Mouse (Mus musculus): Measurements from ENCODE around the gene Sod3. TPM values are rescaled to one million over a fixed set of nuclear protein-coding genes. Genes with fewer than 3 reads are reported as not detected.

Gene Sod3
- total and polyA plus RNA-seq, 3 experiments, result not detected

- Histone ChIP-seq H3K4me3 (ENCODE audit: control insufficient read depth in 1 of 2, insufficient read depth in 1 of 2, low read depth in 2 of 2, low read length in 2 of 2) (no peak overlapping the region), H3K4me1 (ENCODE audit: control insufficient read depth in 1 of 2, insufficient read depth in 2 of 2, low read length in 2 of 2) (no peaks in the 10 kb centered on the region), H3K27ac (ENCODE audit: control insufficient read depth, low read depth, low read length) (no peak overlapping the region), H3K79me2 (ENCODE audit: control insufficient read depth, insufficient read depth, low read length, poor library complexity) (no peaks in the 10 kb centered on the region), H3K9me3 (replicated peaks; ENCODE audit: insufficient read depth, low read length) (no peaks in the 10 kb centered on the region), H3K36me3 (ENCODE audit: control insufficient read depth in 1 of 2, insufficient read depth in 2 of 2, low read length in 2 of 2) (no peaks in the 10 kb centered on the region), H3K9ac (ENCODE audit: control insufficient read depth, low read depth, low read length, poor library complexity, severe bottlenecking) (no peak overlapping the region), H3K27me3 (ENCODE audit: control insufficient read depth in 1 of 2, insufficient read depth in 2 of 2, low read length in 2 of 2) (no peaks in the 10 kb centered on the region)
- no peak for DNase-seq (ENCODE audit: low read depth, low spot score)
- no peak for TF ChIP-seq SIN3A (IDR thresholded peaks at IDR 0.05; ENCODE audit: low read length)
- no peak for TF ChIP-seq MYC (IDR thresholded peaks at IDR 0.05; ENCODE audit: low read depth, low read length)
Observed at GRCm38 (mm10) chr5:52391471-52391870, 27.9 kb downstream of the Sod3 start.

GRCm38 (mm10) chr5:52393756-52394155, 30.2 kb downstream of the Sod3 start:
- H3K9me3 ChIP-seq (replicated peaks; ENCODE audit: insufficient read depth, low read length), result no peaks in the 10 kb centered on the region
- no peak overlapping the region for H3K9ac ChIP-seq (ENCODE audit: control insufficient read depth, low read depth, low read length, poor library complexity, severe bottlenecking)
- no peaks in the 10 kb centered on the region for H3K4me1 ChIP-seq (ENCODE audit: control insufficient read depth in 1 of 2, insufficient read depth in 2 of 2, low read length in 2 of 2)
- H3K4me3 ChIP-seq (ENCODE audit: control insufficient read depth in 1 of 2, insufficient read depth in 1 of 2, low read depth in 2 of 2, low read length in 2 of 2), result no peak overlapping the region
- no peaks in the 10 kb centered on the region for H3K36me3 ChIP-seq (ENCODE audit: control insufficient read depth in 1 of 2, insufficient read depth in 2 of 2, low read length in 2 of 2)
- H3K27ac ChIP-seq (ENCODE audit: control insufficient read depth, low read depth, low read length), result no peak overlapping the region
- no peak for TF ChIP-seq ZKSCAN1 (IDR thresholded peaks at IDR 0.05; ENCODE audit: low read depth, low read length)
- H3K27me3 ChIP-seq (ENCODE audit: control insufficient read depth in 1 of 2, insufficient read depth in 2 of 2, low read length in 2 of 2), result no peaks in the 10 kb centered on the region
- no peak for DNase-seq (ENCODE audit: low read depth, low spot score)
- H3K79me2 ChIP-seq (ENCODE audit: control insufficient read depth, insufficient read depth, low read length, poor library complexity), result no peaks in the 10 kb centered on the region

GRCm38 (mm10) chr5:52404373-52404772, 40.8 kb downstream of the Sod3 start:
- H3K36me3 ChIP-seq (ENCODE audit: control insufficient read depth in 1 of 2, insufficient read depth in 2 of 2, low read length in 2 of 2), result no peaks in the 10 kb centered on the region
- no peaks in the 10 kb centered on the region for H3K9me3 ChIP-seq (replicated peaks; ENCODE audit: insufficient read depth, low read length)
- no peak overlapping the region for H3K27ac ChIP-seq (ENCODE audit: control insufficient read depth, low read depth, low read length)
- no peaks in the 10 kb centered on the region for H3K4me1 ChIP-seq (ENCODE audit: control insufficient read depth in 1 of 2, insufficient read depth in 2 of 2, low read length in 2 of 2)
- H3K4me3 ChIP-seq (ENCODE audit: control insufficient read depth in 1 of 2, insufficient read depth in 1 of 2, low read depth in 2 of 2, low read length in 2 of 2), result no peak overlapping the region
- TF ChIP-seq BHLHE40 (IDR thresholded peaks at IDR 0.05; ENCODE audit: borderline replicate concordance, low read depth, low read length) (no peak), MAZ (IDR thresholded peaks at IDR 0.05; ENCODE audit: low read depth, low read length) (no peak), SIN3A (IDR thresholded peaks at IDR 0.05; ENCODE audit: low read length) (no peak), ZMIZ1 (IDR thresholded peaks at IDR 0.05; ENCODE audit: low read depth, low read length) (no peak), ELF1 (IDR thresholded peaks at IDR 0.05; ENCODE audit: low read depth, low read length) (no peak), POLR2AphosphoS5 (IDR thresholded peaks at IDR 0.05; ENCODE audit: borderline replicate concordance, low read depth, low read length) (no peak), NRF1 (IDR thresholded peaks at IDR 0.05; ENCODE audit: insufficient read depth, low read depth, low read length, poor library complexity, severe bottlenecking) (no peak), KAT2A (conservative IDR thresholded peaks at IDR 0.05; ENCODE audit: low read depth, low read length) (no peak), ZKSCAN1 (IDR thresholded peaks at IDR 0.05; ENCODE audit: low read depth, low read length) (no peak), MYB (IDR thresholded peaks at IDR 0.05; ENCODE audit: low read depth, low read length) (no peak), TCF12 (IDR thresholded peaks at IDR 0.05; ENCODE audit: low read depth, low read length) (no peak), POLR2A (IDR thresholded peaks at IDR 0.05; ENCODE audit: control insufficient read depth in 1 of 2, insufficient read depth in 1 of 2, low read depth in 1 of 2, low read length in 2 of 2, poor library complexity in 1 of 2) (no peak), MAX (IDR thresholded peaks at IDR 0.05; ENCODE audit: low read length) (no peak), POLR2AphosphoS2 (IDR thresholded peaks at IDR 0.05; ENCODE audit: low read length) (no peak), UBTF (IDR thresholded peaks at IDR 0.05; ENCODE audit: borderline replicate concordance, insufficient read depth, low read depth, low read length) (no peak), RCOR1 (IDR thresholded peaks at IDR 0.05; ENCODE audit: low read depth, low read length) (no peak), TBP (IDR thresholded peaks at IDR 0.05; ENCODE audit: low read depth, low read length) (no peak), EP300 (IDR thresholded peaks at IDR 0.05; ENCODE audit: low read depth in 1 of 2, low read length in 2 of 2) (no peak), E2F4 (IDR thresholded peaks at IDR 0.05; ENCODE audit: borderline replicate concordance, low read depth, low read length) (no peak)
- H3K9ac ChIP-seq (ENCODE audit: control insufficient read depth, low read depth, low read length, poor library complexity, severe bottlenecking), result no peak overlapping the region
- DNase-seq (ENCODE audit: low read depth, low spot score), result no peak
- no peaks in the 10 kb centered on the region for H3K27me3 ChIP-seq (ENCODE audit: control insufficient read depth in 1 of 2, insufficient read depth in 2 of 2, low read length in 2 of 2)
- H3K79me2 ChIP-seq (ENCODE audit: control insufficient read depth, insufficient read depth, low read length, poor library complexity), result no peaks in the 10 kb centered on the region

Data from MEL (cell line).